Mouse (Mus musculus): ENCODE results near the gene Chst14. TPM values are rescaled to one million over a fixed set of nuclear protein-coding genes. Genes with fewer than 3 reads are reported as not detected.
A peak's percentile ranks its signal among the peaks of the same experiment; 100 is the strongest.

Chst14 gene
- total and polyA plus RNA-seq, 3 experiments, result 4.7 to 8.4 (median 5.1) TPM

- dilution Hi-C loops (cut with MboI; ENCODE audit: extremely low pct_ligation_motif_present, extremely low pct_unique_long_range_greater_than_20kb, low sequenced_read_pairs) (no loop called here), in situ Hi-C loops (cut with MboI; ENCODE audit: low pct_ligation_motif_present, low pct_unique_long_range_greater_than_20kb, low sequenced_read_pairs) (loop anchor here (10.0 to 25.0 kb wide), 4 partner anchors 77 to 410 kb away; partner anchors contain the start of gene Srp14)
- Histone ChIP-seq H3K9me3 (replicated peaks; ENCODE audit: low read length) (no peaks in the 10 kb centered on the region), H3K9ac (ENCODE audit: insufficient read depth, low read depth) (peak overlapping the region; percentile 42), H3K79me2 (replicated peaks; ENCODE audit: control insufficient read depth, extremely low read depth, insufficient read depth, poor library complexity, severe bottlenecking) (peaks cover 10% of the 10 kb centered on the region), H3K27ac (ENCODE audit: insufficient read depth, low read depth) (no peak overlapping the region), H3K4me3 (replicated peaks in 1 of 3; ENCODE audit: low read depth in 2 of 3, low read length in 2 of 3, poor library complexity in 1 of 3) (peak overlapping the region; percentile 50 to 71 (median 63)), H3K4me1 (ENCODE audit: control insufficient read depth in 1 of 2, insufficient read depth in 2 of 2) (peaks cover 8 to 40% of the 10 kb centered on the region in 2 experiments), H3K27me3 (replicated peaks) (peaks cover 25% of the 10 kb centered on the region), H3K4me2 (ENCODE audit: insufficient read depth, low read depth, poor library complexity, severe bottlenecking) (peak overlapping the region; percentile 44), H3K36me3 (replicated peaks in 1 of 2; ENCODE audit: control insufficient read depth in 1 of 2, insufficient read depth in 1 of 2, low read length in 1 of 2) (no peaks in the 10 kb centered on the region)
- DNase-seq (ENCODE audit: extremely low read depth), result no peak
- TF ChIP-seq ZC3H11A (IDR thresholded peaks at IDR 0.05; ENCODE audit: low read depth, low read length) (no peak), CHD2 (IDR thresholded peaks at IDR 0.05; ENCODE audit: low read length) (no peak), POLR2A (IDR thresholded peaks at IDR 0.05; ENCODE audit: low read depth, low read length) (no peak), POLR2AphosphoS2 (IDR thresholded peaks at IDR 0.05; ENCODE audit: low read depth, low read length) (no peak), GABPA (IDR thresholded peaks at IDR 0.05; ENCODE audit: insufficient replicate concordance, low read depth, low read length) (no peak), TBP (conservative IDR thresholded peaks at IDR 0.05; ENCODE audit: low read depth, low read length) (no peak), MEF2A (IDR thresholded peaks at IDR 0.05; ENCODE audit: borderline replicate concordance, low read depth, low read length) (no peak), MXI1 (IDR thresholded peaks at IDR 0.05; ENCODE audit: low read depth, low read length) (no peak), JUND (conservative IDR thresholded peaks at IDR 0.05; ENCODE audit: low read depth, low read length) (no peak), SIN3A (IDR thresholded peaks at IDR 0.05; ENCODE audit: low read length) (no peak), ZMIZ1 (IDR thresholded peaks at IDR 0.05; ENCODE audit: low read depth, low read length) (no peak), RAD21 (IDR thresholded peaks at IDR 0.05; ENCODE audit: low read depth, low read length) (no peak), JUN (IDR thresholded peaks at IDR 0.05; ENCODE audit: insufficient read depth, low read depth, low read length) (no peak), USF1 (IDR thresholded peaks at IDR 0.05; ENCODE audit: low read depth, low read length) (no peak), ETS1 (conservative IDR thresholded peaks at IDR 0.05; ENCODE audit: low read depth, low read length) (no peak), BHLHE40 (IDR thresholded peaks at IDR 0.05; ENCODE audit: low read depth, low read length) (no peak)
Measured at GRCm38 (mm10) chr2:118897392-118897791, 28.9 kb upstream of the Chst14 start.

GRCm38 (mm10) chr2:118897808-118898207 is 28.5 kb upstream of the Chst14 start:
- Histone ChIP-seq H3K36me3 (replicated peaks in 1 of 2; ENCODE audit: control insufficient read depth in 1 of 2, insufficient read depth in 1 of 2, low read length in 1 of 2) (no peaks in the 10 kb centered on the region), H3K9ac (ENCODE audit: insufficient read depth, low read depth) (no peak overlapping the region), H3K4me2 (ENCODE audit: insufficient read depth, low read depth, poor library complexity, severe bottlenecking) (no peak overlapping the region), H3K27me3 (replicated peaks) (peaks cover 25% of the 10 kb centered on the region), H3K79me2 (replicated peaks; ENCODE audit: control insufficient read depth, extremely low read depth, insufficient read depth, poor library complexity, severe bottlenecking) (peaks cover 14% of the 10 kb centered on the region), H3K4me1 (ENCODE audit: control insufficient read depth in 1 of 2, insufficient read depth in 2 of 2) (peaks cover 8 to 40% of the 10 kb centered on the region in 2 experiments), H3K4me3 (replicated peaks in 1 of 3; ENCODE audit: low read depth in 2 of 3, low read length in 2 of 3, poor library complexity in 1 of 3) (no peak overlapping the region), H3K27ac (ENCODE audit: insufficient read depth, low read depth) (no peak overlapping the region), H3K9me3 (replicated peaks; ENCODE audit: low read length) (no peaks in the 10 kb centered on the region)
- DNase-seq (ENCODE audit: extremely low read depth), result no peak
- dilution Hi-C loops (cut with MboI; ENCODE audit: extremely low pct_ligation_motif_present, extremely low pct_unique_long_range_greater_than_20kb, low sequenced_read_pairs) (no loop called here), in situ Hi-C loops (cut with MboI; ENCODE audit: low pct_ligation_motif_present, low pct_unique_long_range_greater_than_20kb, low sequenced_read_pairs) (loop anchor here (10.0 to 25.0 kb wide), 4 partner anchors 77 to 411 kb away; partner anchors contain the start of gene Srp14)
- TF ChIP-seq JUN (IDR thresholded peaks at IDR 0.05; ENCODE audit: insufficient read depth, low read depth, low read length) (no peak), UBTF (IDR thresholded peaks at IDR 0.05; ENCODE audit: low read depth, low read length) (no peak), EP300 (IDR thresholded peaks at IDR 0.05; ENCODE audit: low read length) (no peak), E2F4 (IDR thresholded peaks at IDR 0.05; ENCODE audit: insufficient replicate concordance, low read depth, low read length) (no peak), RCOR1 (conservative IDR thresholded peaks at IDR 0.05; ENCODE audit: low read depth, low read length) (no peak), MAX (IDR thresholded peaks at IDR 0.05; ENCODE audit: low read length) (no peak), MXI1 (IDR thresholded peaks at IDR 0.05; ENCODE audit: low read depth, low read length) (no peak), USF2 (conservative IDR thresholded peaks at IDR 0.05; ENCODE audit: low read depth, low read length) (no peak), SIN3A (IDR thresholded peaks at IDR 0.05; ENCODE audit: low read length) (no peak), HCFC1 (IDR thresholded peaks at IDR 0.05; ENCODE audit: low read depth, low read length) (no peak), NRF1 (IDR thresholded peaks at IDR 0.05; ENCODE audit: low read depth, low read length) (no peak)

Measured in CH12.LX (cell line).